Mouse (Mus musculus): ENCODE measurements at regions not wholly inside any gene's neighbourhood (a gene's known extent, or its start where the extent isn't known, plus 50 kb on each side); places are given as distances from the start of the nearest gene placed in this dataset.

DNA sequence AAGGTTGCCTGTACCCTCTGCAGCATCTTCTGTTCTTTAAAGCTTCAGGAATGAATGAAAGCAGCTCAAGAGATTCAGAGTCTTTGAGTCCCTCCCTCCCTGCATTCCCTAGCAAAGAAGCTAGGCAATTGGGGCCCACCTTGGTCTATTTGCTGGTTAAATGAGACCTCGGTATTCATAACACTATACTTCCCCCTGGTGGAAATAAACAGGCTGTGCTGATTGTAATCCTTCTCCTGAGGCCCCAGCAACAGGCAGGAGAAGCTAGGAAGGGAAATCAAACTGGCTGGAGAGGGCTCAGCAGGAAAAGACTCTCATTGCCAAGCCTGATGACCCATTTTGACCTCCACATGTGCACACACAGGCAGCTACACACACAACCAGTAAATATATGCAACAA is 137.1 kb downstream of the Sh3bp4 start:
- DNase-seq (ENCODE audit: low spot score in 2 of 2), result no peak

DNA sequence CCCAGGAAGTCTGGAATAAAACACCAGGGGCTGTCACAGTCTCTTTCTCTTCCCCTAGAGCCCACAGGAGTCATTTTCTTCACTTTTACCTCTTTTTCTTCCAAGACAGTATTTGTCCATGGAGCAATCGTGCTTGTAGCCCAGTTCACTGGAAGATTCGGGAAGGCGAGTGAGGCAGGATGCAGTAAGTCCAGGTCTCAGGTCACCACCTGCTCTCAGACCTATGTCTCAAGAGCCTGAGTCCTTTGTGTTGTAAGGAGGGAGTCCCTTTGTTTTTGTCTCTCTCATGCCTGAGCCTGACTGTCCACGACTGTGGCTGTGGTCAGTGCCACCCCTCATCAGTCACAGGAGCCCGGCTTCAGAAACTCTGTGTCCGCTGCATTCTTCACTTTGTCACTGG is 140.9 kb downstream of the Sh3bp4 start:
- DNase-seq (ENCODE audit: low spot score in 2 of 2), result no peak

DNA sequence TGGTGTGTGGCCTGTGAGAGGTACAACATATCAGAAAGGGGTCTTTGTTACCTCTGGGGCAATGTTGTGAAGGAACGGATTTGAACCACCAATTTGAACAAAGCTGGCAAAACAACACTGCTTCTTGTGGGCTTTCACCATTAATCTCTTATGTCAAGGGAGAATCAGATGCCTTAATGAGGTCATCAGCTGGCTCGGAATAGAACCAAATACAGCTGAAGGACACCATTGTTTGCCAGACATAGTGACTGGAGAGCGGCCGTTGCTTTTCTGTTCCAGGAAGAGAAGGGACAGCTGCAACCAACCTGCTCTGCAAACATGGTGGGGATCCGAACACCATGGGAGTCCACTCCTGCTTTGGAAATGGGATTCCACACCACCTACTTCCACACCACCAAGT is 158.2 kb downstream of the Sh3bp4 start:
- DNase-seq (ENCODE audit: low spot score in 2 of 2), result no peak

DNA sequence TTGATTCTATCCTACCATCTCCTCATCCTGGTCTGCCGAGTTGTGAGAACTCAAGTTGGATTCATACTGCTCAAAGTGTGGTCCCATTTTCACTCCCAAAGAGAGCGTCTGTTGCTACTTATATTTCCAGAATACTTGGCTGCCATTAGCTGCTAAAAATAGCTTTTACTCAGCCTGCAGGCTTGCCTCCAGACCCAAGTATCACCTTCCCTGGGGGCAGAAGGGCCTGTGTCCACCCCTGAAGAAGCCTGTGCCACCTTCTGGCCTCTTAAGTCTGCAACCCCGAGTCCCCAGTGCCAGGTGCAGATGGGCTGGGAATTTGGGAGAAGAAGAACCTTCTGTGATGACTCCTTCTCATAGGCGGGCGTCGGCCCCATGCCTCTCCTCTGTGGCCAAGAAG is 161.5 kb downstream of the Sh3bp4 start:
- DNase-seq (ENCODE audit: low spot score in 2 of 2), result no peak

DNA sequence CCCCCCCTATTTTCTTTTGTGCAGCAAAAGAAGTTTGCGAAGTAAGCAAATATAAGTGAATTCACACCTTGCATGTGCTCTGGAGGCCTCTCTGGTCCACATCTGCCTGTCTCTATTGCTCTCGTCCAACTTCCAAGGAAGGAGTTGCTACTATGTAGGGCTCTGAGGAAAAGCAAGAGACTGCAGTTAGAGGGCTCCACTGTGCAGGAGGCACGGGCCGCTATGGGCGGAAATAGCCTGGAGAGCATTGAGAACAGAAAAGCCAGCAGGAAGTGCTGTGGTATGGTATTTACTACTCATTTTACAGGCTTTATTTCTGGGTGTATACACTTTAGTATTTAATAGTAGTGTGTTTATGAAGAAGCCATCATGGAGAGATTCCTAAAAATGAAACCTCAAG is 162.2 kb downstream of the Sh3bp4 start:
- no peak for DNase-seq (ENCODE audit: low spot score in 2 of 2)

DNA sequence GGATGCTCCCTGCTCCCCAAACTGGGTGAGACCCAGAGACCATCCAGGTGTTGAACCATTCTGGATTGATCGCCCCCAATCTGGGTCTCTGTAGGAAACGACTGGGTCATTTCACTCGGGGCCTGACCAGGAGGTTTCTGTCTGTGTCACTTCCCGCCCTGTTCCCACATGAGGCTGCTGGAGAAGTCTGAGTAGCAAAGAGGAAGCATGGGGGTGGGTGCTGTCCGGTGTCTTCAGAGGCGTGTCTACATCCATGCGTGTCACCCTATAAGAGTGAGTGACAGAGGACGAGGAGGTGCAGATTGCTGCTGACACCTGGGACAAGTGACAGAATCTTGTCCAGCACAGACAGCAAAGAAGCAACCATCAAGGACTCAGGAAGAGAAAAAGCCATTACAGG is 164.7 kb downstream of the Sh3bp4 start:
- DNase-seq (ENCODE audit: low spot score in 2 of 2), result no peak

DNA sequence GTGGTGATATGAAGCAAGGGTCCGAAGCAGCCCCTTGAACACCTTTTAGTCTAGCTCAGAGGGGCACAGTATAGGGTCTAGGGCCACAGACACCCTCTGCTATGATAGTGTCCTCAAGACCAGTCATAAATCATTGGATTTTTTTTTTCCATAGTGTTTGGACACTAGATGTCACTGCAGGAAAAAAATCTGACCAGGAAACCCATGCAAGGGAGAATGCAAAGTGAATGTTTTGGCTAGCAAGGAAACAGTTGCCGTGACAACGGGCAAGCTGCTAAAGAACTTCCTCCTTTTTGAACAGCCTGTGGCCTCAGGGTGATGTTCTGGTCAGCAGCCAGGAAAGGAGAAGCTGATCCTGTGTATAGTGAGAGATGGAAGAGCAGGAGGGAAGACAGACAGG is 165.1 kb downstream of the Sh3bp4 start:
- DNase-seq (ENCODE audit: low spot score in 2 of 2), result peak in 1 of 2 experiments; percentile 26

DNA sequence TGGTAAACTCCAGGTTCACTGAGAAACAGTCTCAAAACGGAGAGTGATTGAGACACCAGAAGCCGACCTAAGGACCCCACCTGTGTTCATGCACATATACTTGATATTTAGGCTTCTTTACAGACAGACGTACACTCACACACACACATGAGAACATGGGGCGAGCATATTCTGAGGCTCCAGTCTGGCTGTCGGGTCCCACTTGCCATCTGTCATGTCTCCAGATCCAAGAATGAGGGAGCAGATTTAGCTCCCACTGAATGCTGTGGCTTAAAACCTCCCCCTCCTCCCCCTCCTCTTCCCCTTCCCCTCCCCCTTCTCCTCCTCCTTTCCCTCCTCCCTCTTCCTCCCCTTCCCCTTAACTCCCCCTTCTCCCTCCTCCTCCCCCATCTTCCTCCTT is 167.5 kb downstream of the Sh3bp4 start:
- DNase-seq (ENCODE audit: low spot score in 2 of 2), result no peak

DNA sequence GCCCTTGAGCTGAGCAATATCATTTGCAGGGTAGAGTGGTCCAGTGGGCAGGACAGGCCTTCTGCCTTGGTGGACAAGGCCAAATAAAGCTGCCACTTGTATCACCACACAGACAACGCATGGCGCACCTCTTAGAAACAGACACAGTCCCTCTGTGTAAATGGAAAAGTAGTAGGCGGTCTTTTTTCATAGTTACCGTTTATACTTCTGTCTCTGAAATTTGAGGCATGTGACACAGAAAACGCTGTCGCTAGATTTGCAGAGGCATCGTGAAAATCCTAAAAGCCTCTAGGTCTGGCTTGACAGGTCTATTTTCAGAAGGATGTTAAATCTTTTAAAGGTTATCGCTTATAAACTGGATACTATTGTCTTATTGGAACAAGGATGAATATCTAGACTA is 174.4 kb downstream of the Sh3bp4 start:
- no peak for DNase-seq (ENCODE audit: low spot score in 2 of 2)

DNA sequence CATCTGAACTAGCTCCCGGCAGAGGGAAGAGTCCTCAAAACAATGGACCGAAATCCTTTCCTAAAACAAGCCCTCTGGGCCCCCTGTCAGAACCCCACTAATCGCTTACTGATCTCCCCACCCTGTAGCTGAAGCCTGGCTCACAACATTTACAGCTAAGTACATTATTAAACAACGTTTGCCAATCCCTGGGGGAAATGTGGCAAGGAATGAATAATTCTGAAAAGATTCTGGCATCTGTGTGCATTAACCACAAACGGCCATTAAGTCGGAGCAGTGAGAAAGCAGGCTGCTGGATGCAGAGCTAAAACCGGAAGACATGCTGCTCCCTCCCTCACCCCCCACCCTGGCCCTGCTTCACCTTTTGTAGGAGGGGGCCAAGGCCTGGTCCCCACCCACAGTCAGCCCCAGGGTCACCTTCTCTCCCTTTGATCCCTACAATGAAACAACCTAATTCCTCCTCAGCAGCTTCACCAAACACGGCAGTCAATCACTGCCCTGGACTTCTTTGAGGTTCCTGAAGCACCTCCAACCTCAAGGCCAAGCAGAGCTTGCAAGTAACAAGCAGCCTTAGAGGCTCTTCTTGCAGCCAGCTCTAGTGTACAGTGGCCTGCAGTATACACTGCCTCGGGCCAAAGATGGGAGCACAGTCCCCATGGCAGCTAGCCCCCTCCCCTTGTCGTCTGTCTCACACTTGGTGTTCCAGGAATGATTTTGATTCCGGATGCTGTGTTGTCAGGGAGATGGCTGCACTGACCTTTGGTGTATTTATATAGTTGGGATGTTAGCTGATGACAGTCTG is 175.2 kb downstream of the Sh3bp4 start:
- no peak for DNase-seq (ENCODE audit: low spot score in 2 of 2)

DNA sequence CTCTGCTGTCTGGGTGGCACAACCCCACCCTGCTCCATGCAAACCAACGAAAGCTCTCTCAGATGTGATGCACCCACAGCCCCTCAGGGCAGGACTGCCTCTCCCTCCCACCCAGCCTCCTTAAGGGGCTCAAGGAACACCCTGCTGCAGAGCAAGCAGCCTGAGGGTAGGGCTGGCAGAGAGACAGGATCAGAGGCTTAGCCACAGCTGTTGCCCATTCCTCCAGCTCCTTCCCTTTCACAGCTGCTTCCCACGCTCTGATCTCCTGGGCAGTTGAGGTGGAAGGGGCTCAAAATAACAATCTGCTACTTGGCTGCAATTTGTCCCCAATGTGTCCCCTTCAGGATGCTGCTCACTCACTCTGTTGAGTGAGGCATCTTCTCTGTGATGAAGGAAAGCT is 181.5 kb downstream of the Sh3bp4 start:
- DNase-seq (ENCODE audit: low spot score in 2 of 2), result no peak

DNA sequence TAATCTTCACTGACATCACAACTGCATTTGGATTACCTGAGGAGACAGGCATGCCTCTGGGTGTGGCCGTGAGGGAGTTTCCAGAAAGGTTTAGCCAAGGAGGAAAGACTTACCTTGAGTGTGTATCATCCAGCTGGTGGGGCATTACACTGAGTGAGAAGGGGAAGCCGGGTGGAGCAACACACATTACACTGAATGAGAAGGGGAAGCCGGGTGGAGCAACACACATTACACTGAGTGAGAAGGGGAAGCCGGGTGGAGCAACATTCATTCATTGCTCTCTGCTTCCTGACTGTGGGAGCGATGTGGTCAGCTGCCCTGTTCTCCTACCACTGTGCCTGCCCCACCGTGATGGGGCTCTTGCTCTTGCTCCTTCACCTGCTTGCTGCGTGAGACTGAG is 182.3 kb downstream of the Sh3bp4 start:
- DNase-seq (ENCODE audit: low spot score in 2 of 2), result no peak

DNA sequence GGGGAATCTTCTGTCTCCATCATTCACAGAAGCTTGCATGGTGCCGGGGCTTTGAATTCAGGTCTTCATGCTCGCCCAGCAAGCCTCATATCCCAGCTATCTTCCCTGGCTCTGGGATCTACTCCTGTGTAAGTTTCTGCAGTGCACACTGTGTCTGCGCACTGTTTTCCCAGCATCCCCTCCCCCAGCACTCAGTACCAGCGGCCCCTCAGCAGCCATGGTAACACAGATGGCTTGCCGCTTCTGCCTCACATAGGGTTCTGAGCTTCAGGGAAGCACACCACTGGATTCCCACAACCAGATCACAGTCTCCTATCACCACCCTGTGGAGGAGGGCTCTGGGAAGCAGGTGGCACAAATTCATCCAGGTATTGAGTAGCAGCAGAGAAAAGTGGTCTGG is 187.7 kb downstream of the Sh3bp4 start:
- no peak for DNase-seq (ENCODE audit: low spot score in 2 of 2)

DNA sequence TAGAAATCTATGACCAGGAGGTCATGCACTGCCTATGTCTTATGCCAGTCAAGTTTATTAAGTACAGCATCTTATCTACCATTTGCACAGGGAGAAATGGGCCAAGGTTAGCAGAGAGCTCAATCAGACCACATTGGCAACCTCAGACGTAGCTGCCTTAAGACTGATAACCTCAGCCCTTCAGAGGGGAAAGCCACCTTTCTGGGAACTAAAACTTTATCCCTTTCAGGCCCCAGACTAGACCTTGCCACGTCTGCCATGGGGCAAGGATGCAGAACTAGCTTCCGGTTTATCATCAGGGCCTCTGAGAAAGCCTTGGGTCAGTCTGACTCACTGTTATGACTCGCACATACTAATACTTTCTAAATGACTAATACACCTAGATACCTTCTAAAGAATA is 188.8 kb upstream of the Agap1 start:
- no peak for DNase-seq (ENCODE audit: low spot score in 2 of 2)

DNA sequence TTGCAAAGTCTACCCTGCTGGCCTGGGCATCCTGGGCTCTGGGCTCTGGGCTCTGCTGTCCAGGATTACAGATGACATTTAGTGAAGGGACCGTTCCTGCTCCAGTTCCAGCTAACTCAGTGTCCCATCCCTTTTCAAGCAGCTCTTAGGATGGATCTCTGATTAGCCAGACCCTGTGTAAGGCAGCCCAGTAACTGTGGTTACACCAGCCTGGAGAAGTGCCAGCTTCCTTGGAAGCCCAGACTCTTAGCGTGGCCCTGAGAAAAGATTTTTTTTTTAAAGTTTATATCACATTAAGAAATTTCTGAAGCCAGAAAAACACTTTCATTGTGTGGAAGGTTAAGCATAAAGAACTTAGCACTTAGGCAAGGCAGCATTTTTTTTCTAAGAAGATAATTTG is 185.8 kb upstream of the Agap1 start:
- no peak for DNase-seq (ENCODE audit: low spot score in 2 of 2)

DNA sequence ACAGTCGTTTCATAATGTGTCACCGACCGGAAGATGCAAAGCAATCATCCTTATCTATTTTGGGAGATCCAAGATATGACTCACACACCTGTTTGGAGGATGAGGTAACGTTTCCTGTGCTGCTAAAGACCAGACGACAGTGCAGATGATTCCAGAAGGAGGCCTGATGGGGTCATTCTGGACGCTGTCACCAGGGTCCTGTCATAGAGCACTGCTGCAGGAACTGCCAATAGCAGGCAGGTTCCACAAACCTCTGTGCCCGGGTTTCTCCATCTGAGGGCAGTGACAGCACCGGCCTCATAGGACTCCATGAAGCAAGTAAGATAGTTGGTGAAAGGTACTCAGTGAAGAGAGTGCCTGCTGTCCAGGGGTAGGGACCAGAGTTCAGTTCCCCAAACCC is 182.9 kb upstream of the Agap1 start:
- DNase-seq (ENCODE audit: low spot score in 2 of 2), result peak in 1 of 2 experiments; percentile 45

DNA sequence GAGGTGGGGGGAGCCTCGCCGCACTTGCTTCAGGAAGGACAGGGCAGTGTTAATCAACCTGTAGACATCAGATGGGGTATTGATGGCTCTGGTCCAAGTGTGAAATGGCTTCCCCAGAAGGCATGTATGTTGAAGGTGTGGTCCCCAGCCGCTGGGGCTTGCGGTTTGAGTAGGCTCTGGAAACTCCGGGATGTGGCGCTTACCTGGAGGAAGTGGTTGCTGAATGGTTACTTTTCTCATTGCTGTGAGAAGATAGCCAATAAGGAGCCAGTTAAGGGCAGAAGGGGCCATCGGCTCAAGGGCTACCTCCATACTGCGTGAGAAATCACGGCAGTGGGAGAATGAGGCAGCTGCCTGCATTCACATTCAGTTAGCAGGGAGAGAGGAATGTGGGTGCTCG is 181.6 kb upstream of the Agap1 start:
- DNase-seq (ENCODE audit: low spot score in 2 of 2), result peak in 1 of 2 experiments; percentile 55

DNA sequence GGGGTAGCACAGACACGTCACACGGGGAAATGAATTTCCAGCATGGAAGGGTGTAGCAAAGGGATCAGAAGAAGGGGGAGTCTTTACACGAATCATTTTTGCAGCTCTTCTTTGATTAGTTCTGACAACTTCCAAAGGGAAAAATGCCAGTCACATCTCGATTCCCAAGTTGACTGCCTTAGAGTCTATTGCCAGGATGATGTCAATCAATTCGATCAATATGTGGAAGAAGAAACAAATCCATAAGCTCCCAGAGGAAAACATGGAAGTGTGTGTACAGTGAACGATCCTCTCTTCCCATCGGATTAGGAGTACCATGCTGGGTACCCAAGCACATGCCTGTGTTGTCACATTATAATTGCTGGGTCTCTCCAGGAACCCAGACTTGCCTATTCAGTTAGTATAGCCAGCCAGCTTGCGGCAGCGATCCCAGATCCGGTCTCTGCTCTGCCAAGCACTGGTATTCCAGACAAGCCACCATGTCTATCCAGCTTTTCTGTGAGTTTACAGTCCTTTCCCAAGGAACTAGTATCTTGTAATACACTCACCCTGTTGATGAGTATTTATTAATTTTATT is 180.7 kb upstream of the Agap1 start:
- no peak for DNase-seq (ENCODE audit: low spot score in 2 of 2)

DNA sequence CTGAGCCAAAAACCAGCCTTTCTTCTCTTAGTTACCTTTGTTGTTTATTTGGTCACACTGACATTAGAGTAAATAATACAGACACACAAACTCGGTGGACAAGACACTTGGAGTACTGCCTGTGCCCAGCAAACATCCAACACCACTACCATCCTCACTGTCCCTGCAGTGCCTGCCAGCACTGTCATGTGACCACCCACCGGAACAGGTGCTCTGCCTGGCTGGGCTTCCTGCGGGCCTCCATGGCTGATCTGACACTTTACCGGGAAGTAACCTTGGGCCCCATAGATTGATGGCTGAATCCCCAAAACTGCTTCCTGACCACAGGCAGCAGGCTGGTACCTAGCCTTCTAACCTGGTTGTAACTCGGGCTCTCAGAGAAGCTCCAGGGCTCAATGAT is 175.2 kb upstream of the Agap1 start:
- peak in 1 of 2 experiments; percentile 38 for DNase-seq (ENCODE audit: low spot score in 2 of 2)

DNA sequence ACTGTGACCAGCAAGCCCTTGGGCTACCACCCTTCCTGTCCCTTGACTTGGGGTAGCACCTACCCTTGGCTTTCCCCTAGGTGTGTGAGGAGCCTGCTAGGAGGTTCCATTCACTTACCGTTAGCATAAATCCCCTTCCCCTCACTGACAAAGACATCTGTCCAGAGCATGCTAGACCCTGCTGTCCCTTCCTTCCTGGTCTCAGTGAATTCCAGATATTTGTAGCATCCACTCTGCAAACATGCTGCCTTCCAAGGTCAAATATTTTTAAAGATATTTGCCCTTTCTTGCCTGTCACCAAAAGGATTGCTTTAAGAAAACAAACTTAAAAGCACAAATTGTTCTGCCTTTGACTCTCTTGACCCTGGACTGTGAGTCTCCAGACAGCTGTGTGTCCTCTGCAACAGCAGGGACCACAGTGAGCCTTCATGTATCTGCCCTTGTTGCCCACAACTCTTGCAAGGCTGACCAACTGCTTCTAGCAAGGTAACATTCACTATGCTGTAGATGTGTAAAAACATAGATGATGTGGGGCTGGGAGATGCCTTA is 173.4 kb upstream of the Agap1 start:
- DNase-seq (ENCODE audit: low spot score in 2 of 2), result no peak

DNA sequence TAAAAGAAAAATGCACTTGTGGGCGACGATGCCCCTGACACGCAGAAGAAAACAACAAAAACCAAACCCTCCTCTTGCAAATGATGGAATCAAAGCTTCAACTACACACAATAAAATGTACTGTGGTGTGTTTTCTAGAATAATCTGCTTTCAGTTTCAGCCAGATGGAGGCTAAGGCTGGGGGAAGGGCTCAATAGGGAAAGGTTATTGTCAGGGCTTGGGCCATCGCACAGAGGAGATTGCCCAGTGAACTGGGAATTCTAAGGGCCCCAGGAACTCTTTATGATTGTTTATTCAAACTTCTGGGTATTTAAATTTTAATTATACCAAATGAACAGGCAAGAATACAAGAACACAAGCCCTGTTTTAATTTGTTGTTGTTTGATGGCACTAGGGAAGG is 169.6 kb upstream of the Agap1 start:
- DNase-seq (ENCODE audit: low spot score in 2 of 2), result peak in 1 of 2 experiments; percentile 51

DNA sequence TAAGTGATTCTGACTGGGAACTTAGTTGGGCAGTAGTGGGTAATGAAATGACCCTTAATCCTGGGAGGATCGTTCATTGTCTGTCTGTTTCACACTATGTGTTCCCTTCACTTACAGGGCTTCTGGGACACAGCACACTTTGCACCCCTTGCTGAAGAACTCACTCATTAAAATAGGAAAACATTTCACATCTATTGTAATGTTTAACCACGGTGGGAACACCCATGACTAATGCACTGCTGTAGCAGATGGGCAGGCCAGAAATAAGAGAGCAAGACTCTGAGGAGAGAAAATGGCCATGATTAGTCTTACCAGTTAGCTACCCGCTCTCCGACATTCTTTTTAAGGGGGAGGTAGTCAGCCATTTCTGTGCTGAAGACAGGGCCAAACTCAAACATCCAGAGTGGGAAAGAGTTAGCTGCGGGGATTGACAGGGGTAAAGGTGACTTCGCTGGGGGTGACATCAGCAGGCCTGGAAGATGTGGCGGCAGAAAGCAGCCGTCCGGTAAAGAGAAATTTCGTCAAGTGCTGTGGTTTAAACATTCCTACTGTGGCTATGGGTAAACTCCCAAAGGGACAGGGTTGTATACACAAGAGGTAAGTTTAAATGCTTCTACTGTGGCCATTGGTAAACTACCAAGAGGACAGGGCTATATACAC is 167.3 kb upstream of the Agap1 start:
- peak in 1 of 2 experiments; percentile 41 for DNase-seq (ENCODE audit: low spot score in 2 of 2)

DNA sequence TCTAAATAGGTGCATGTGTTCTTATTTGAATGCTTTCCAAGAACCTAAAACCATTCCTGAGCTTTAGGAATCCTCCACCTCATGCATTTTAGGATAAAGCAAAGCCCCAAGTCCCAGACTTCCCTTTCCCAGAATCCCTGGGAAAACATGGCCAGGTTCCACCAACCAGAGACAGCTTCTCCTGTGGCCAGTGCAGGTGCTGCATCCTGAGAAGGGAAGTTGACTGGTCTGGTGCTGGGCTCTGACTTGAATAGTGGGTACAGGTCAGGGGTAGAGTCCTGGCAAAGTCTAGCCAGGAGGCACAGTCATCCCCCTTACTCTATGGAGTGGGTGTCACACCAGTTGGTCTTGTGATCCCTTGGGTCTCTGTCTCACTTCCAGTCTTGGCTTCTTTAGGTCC is 166.6 kb upstream of the Agap1 start:
- DNase-seq (ENCODE audit: low spot score in 2 of 2), result peak in 1 of 2 experiments; percentile 48
